Mouse (Mus musculus): ENCODE measurements around the gene Crebzf.

DNA sequence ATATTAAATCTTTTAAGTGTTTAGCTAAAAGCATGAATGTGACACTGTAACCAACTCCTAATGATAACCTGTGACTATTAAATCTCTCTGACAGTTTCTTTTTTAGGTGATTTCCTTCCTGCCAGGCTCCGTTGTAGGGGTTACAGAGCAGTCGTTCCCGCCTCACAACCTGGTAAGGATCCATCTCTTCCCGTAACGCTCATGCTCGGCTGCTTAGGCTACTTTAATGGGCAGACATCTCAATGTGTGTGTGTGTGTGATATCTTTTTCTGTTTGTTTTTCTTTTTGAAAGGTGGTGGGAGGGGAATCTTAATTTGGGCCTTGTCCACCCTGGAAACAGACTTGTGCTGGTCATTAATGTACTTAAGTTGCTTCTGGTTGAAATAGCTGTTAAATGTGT, 1.7 kb downstream of the Crebzf start:
- no peak for TF ChIP-seq CTCF (IDR thresholded peaks at IDR 0.05; ENCODE audit: borderline replicate concordance, control insufficient read depth, extremely low read depth, insufficient read depth, low read length, poor library complexity)
- no peak for TF ChIP-seq POLR2A (IDR thresholded peaks at IDR 0.05; ENCODE audit: control insufficient read depth, extremely low read depth, insufficient read depth, low read length, poor library complexity)
